Mouse (Mus musculus): ENCODE data around the gene Nckap5.

DNA sequence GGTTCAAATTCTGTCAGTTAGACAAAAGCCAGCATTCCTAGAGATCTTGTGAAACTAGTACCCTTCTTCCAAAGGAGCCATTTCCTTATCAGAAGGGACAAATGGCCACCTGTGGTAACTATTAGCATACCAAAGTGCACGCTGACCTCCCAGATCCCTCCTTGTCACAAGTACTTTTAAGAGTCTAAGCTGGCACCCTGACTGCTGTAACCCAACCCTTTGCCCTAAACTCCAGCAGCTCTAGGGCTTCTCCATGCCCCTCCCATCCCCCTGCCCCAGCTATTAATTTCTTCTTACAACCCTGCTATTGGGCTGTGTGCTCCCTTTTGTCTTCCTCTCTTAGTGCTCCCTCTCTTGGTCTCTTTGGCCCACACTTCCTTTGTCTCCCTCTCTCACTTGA, 155.5 kb downstream of the Nckap5 start:
- TF ChIP-seq POLR2A (IDR thresholded peaks at IDR 0.05; ENCODE audit: borderline replicate concordance, control insufficient read depth, low read depth, low read length) (no peak), CTCF (IDR thresholded peaks at IDR 0.05; ENCODE audit: control insufficient read depth, insufficient read depth, low read length) (no peak)
